Mouse (Mus musculus): Measurements from ENCODE around the gene Golph3l.

- no peak for TF ChIP-seq CTCF (IDR thresholded peaks at IDR 0.05; ENCODE audit: extremely low read depth, insufficient read depth, low read length)
- TF ChIP-seq POLR2A (IDR thresholded peaks at IDR 0.05; ENCODE audit: extremely low read depth, insufficient read depth, low read length) = no peak
Measured at GRCm38 (mm10) chr3:95630856-95631255, 42.1 kb downstream of the Golph3l start.

Data from cortical plate, adult 2 months (tissue).